In the genomic region with DNA sequence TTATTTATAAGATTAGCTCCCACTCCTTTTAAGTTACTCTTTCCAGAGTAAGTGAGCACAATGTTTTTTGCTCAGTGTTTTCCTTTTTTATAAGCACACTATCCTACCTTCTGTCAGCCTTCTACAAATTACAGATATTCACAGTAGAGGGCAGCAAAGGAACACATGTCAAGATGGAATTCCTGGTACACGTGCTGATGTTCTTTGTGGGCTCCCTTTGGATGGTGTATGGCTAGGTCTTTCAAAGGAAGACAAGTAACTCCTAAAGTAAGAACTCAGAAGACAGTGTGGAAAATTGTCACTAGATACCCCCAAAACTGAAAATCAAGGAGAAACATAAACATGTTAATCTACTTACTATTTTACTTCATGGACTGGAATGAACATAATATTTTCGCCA, we compare ENCODE assay signal across 9 mouse cellular contexts. TPM values are rescaled to one million over a fixed set of nuclear protein-coding genes. Genes with fewer than 3 reads are reported as not detected.
DNase-seq lines count a peak whose midpoint lies in the region; ATAC-seq and TF ChIP-seq lines count a peak whose summit lies in the region.
"Had no signal": no experiment of that assay in that cellular context is flagged by ENCODE, and none has a peak within 500 bp of the region (broad histone marks: within the 10 kb centered on the region; RNA-seq: fewer than 3 reads in every experiment).

No protein-coding gene starts in this region.

- no peak overlapping the region for H3K4me3 ChIP-seq in liver, adult 2 months (ENCODE audit: insufficient read depth, low read depth, low read length)
- H3K4me3 ChIP-seq in liver, embryonic 12.5 days: no peak overlapping the region
- H3K4me3 ChIP-seq in midbrain, embryonic 15.5 days: no peak overlapping the region
- H3K4me3 ChIP-seq: liver, embryonic 13.5 days had no signal

- H3K36me3 ChIP-seq in liver, adult 2 months (ENCODE audit: control insufficient read depth, insufficient read depth, low read length): no peaks in the 10 kb centered on the region
- H3K36me3 ChIP-seq in liver, embryonic 12.5 days: no peaks in the 10 kb centered on the region
- no peaks in the 10 kb centered on the region for H3K36me3 ChIP-seq in midbrain, embryonic 15.5 days (replicated peaks)
- H3K36me3 ChIP-seq: liver, embryonic 13.5 days had no signal

- no peaks in the 10 kb centered on the region for H3K27me3 ChIP-seq in liver, adult 2 months (ENCODE audit: control insufficient read depth, insufficient read depth, low read length)
- H3K27me3 ChIP-seq in liver, embryonic 12.5 days (replicated peaks): no peaks in the 10 kb centered on the region
- H3K27me3 ChIP-seq in midbrain, embryonic 15.5 days (replicated peaks): no peaks in the 10 kb centered on the region
- H3K27me3 ChIP-seq: liver, embryonic 13.5 days had no signal

- H3K4me1 ChIP-seq in liver, adult 2 months (ENCODE audit: control insufficient read depth, insufficient read depth, low read length): no peaks in the 10 kb centered on the region; the same call in 1 of the 2 replicates
- no peaks in the 10 kb centered on the region for H3K4me1 ChIP-seq in liver, embryonic 12.5 days
- no peaks in the 10 kb centered on the region for H3K4me1 ChIP-seq in midbrain, embryonic 15.5 days
- H3K4me1 ChIP-seq: liver, embryonic 13.5 days had no signal

- peak; percentile 40 to 73 for DNase-seq in cerebellum, postnatal 10 days
- DNase-seq in cerebellum, adult 9-11 months: no peak
- peak; percentile 34 for DNase-seq in liver, adult 2 months (ENCODE audit: extremely low read depth, low read depth, low spot score)
- peak; percentile 41 for DNase-seq in embryo, embryonic 9.5 days (ENCODE audit: extremely low spot score)
- DNase-seq in thymus, adult 18-20 months: no peak
- DNase-seq in gastrocnemius, postnatal 14 days: no peak
- DNase-seq: liver, embryonic 13.5 days had no signal

- intact Hi-C loops in gastrocnemius, postnatal 14 days (cut with DNase I; ENCODE audit: low total_unique reads): no loop called here

- no peaks in the 10 kb centered on the region for H3K9me3 ChIP-seq in liver, embryonic 12.5 days (replicated peaks)
- no peaks in the 10 kb centered on the region for H3K9me3 ChIP-seq in midbrain, embryonic 15.5 days
- H3K9me3 ChIP-seq: liver, embryonic 13.5 days had no signal

- no peak overlapping the region for H3K27ac ChIP-seq in liver, adult 2 months (replicated peaks; ENCODE audit: insufficient read depth, low read depth, low read length)
- H3K27ac ChIP-seq in liver, embryonic 12.5 days: no peak overlapping the region
- no peak overlapping the region for H3K27ac ChIP-seq in midbrain, embryonic 15.5 days
- H3K27ac ChIP-seq: liver, embryonic 13.5 days had no signal

- H3K9ac ChIP-seq in liver, adult 2 months (ENCODE audit: low read depth, low read length): no peak overlapping the region
- no peak overlapping the region for H3K9ac ChIP-seq in liver, embryonic 12.5 days
- H3K9ac ChIP-seq in midbrain, embryonic 15.5 days: no peak overlapping the region
- H3K9ac ChIP-seq: liver, embryonic 13.5 days had no signal

- H3K79me2 ChIP-seq in liver, adult 2 months (ENCODE audit: control insufficient read depth, insufficient read depth, low read length): no peaks in the 10 kb centered on the region

- no peak for TF ChIP-seq POLR2A in liver, adult 2 months (IDR thresholded peaks at IDR 0.05; ENCODE audit: extremely low read depth, insufficient read depth, low read length)

- peak; percentile 32 for TF ChIP-seq CTCF in liver, adult 2 months (IDR thresholded peaks at IDR 0.05; ENCODE audit: low read depth, low read length)

- 49% methylated on average over 2 of the region's 2 CpGs for WGBS in liver, adult 2 months
- WGBS in liver, embryonic 12.5 days (ENCODE audit: insufficient replicate concordance): 35% methylated on average over 2 of the region's 2 CpGs
- 49% methylated on average over 2 of the region's 2 CpGs for WGBS in midbrain, embryonic 15.5 days

- ATAC-seq in liver, embryonic 12.5 days: no peak
- ATAC-seq in midbrain, embryonic 15.5 days (replicated peaks): peak; percentile 80

- H3K4me2 ChIP-seq in liver, embryonic 12.5 days: no peak overlapping the region
- no peak overlapping the region for H3K4me2 ChIP-seq in midbrain, embryonic 15.5 days
- H3K4me2 ChIP-seq: liver, embryonic 13.5 days had no signal

RNA-seq across cellular contexts. Expression of gene Tpk1, which starts 19.9 kb away (rescaled TPM):
- total RNA-seq in liver, adult 2 months (2014; rRNA removed): 13.5 and 16.7 TPM in 2 replicates
- 6.2 and 6.6 TPM in 2 replicates for polyA plus RNA-seq in liver, adult 2 months (2012; rRNA removed)
- polyA plus RNA-seq in liver, embryonic 12.5 days (2016; fragmentation: Nextera tagmentation; extraction: Ambion mirVana): 8.0 TPM in 2 replicates
- 5.7 and 6.1 TPM in 2 replicates for polyA plus RNA-seq in midbrain, embryonic 15.5 days (2015; fragmentation: Nextera tagmentation; extraction: Ambion mirVana)
- 1 to 10 TPM; 2.1 TPM for total RNA-seq in gastrocnemius, postnatal 14 days (2021)

Comparison
In these comparisons a context has a peak if more than half of its experiments do, and no peak if none do; other contexts are left out.
1. DNase-seq: peak in cerebellum, postnatal 10 days (2 of 2), liver, adult 2 months (single experiment) and embryo, embryonic 9.5 days (single experiment); none in cerebellum, adult 9-11 months (single experiment), thymus, adult 18-20 months (0 of 2) and gastrocnemius, postnatal 14 days (single experiment).